Mouse (Mus musculus): ENCODE results near the gene Rasgrp3.

DNA sequence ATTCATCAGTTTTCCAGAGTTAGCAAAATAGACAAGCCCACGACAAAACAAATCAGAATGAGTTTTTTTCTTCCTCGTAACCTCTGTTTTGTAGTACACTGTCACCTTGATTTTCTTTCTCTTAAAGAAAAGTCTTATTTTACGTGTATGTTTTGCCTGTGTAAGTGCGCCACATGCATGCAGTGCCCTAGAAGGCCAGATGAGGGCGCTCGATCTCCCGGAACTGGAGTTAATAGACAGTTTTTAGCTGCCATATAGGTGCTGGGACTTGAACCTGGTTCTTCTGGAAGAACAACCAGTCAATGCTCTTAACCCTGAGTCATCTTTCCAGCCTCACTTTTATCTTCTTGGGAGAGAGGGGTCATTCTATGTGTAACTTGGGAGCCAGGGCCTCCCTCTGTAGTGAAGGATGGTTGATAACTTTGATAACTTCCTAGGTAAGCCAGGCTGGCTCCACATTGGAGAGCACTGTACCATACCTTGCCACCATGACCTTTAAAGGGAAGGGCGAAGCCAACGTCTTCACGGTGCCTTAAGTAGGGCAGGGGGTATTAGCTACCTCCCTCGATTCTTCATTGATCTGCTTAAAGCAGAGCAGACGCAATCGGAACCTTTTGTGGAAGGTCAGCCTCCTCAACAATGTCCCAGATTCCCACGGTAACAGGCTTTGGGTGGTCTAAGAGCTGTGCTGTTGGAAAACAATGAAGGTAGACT, 93.7 kb downstream of the Rasgrp3 start:
- TF ChIP-seq MYOG (IDR thresholded peaks at IDR 0.05; ENCODE audit: control insufficient read depth in 1 of 3, insufficient read depth in 1 of 3, insufficient read length in 2 of 3, low read depth in 2 of 3): no peak
- TF ChIP-seq POLR2A (IDR thresholded peaks at IDR 0.05; ENCODE audit: insufficient read length, low read depth): no peak
- TF ChIP-seq POLR2AphosphoS2 (IDR thresholded peaks at IDR 0.05; ENCODE audit: insufficient read length, low read depth): no peak
- TF ChIP-seq MAX (IDR thresholded peaks at IDR 0.05; ENCODE audit: low read depth): no peak
- TF ChIP-seq TCF12 (IDR thresholded peaks at IDR 0.05; ENCODE audit: insufficient read depth, poor library complexity, severe bottlenecking): no peak
- no peak for TF ChIP-seq E2F4 (IDR thresholded peaks at IDR 0.05; ENCODE audit: insufficient read depth)
